10 mouse cellular contexts compared by ENCODE assay signal in genomic region chr2:30474776-30475175, GRCm38 (mm10). TPM values are rescaled to one million over a fixed set of nuclear protein-coding genes. Genes with fewer than 3 reads are reported as not detected.
A peak's percentile ranks its signal among the peaks of the same experiment; 100 is the strongest.
DNase-seq lines count a peak whose midpoint lies in the region; ATAC-seq and TF ChIP-seq lines count a peak whose summit lies in the region.
"Had no signal": no experiment of that assay in that cellular context is flagged by ENCODE, and none has a peak within 500 bp of the region (broad histone marks: within the 10 kb centered on the region; RNA-seq: fewer than 3 reads in every experiment).

No protein-coding gene starts in this region.

- intact Hi-C loops in heart, adult 2 months (cut with DNase I) = loop anchor here (2.0 kb wide), 1 partner anchor 114 kb away; no protein-coding TSS in a partner anchor

- no peak overlapping the region for H3K27ac ChIP-seq in heart, embryonic 16.5 days (ENCODE audit: low read length)
- H3K27ac ChIP-seq in heart, adult 2 months = no peak overlapping the region
- H3K27ac ChIP-seq in embryonic facial prominence, embryonic 12.5 days = no peak overlapping the region
- H3K27ac ChIP-seq in intestine, embryonic 15.5 days = no peak overlapping the region
- no peak overlapping the region for H3K27ac ChIP-seq in midbrain, postnatal 0 days (ENCODE audit: low read depth, low read length)

- TF ChIP-seq CTCF in heart, adult 2 months (IDR thresholded peaks at IDR 0.05) = no peak
- TF ChIP-seq CTCF in midbrain, postnatal 0 days (IDR thresholded peaks at IDR 0.05) = no peak

- H3K4me2 ChIP-seq in heart, embryonic 16.5 days (ENCODE audit: low read depth, low read length) = peak overlapping the region; percentile 99
- H3K4me2 ChIP-seq in embryonic facial prominence, embryonic 12.5 days (replicated peaks) = peak overlapping the region; percentile 98
- peak overlapping the region; percentile 85 for H3K4me2 ChIP-seq in intestine, embryonic 15.5 days (replicated peaks)
- peak overlapping the region; percentile 98 for H3K4me2 ChIP-seq in midbrain, postnatal 0 days (ENCODE audit: low read depth, low read length, poor library complexity, severe bottlenecking)

- no peaks in the 10 kb centered on the region for H3K9me3 ChIP-seq in heart, embryonic 16.5 days (replicated peaks; ENCODE audit: control insufficient read depth, low read length)
- no peaks in the 10 kb centered on the region for H3K9me3 ChIP-seq in embryonic facial prominence, embryonic 12.5 days
- H3K9me3 ChIP-seq in intestine, embryonic 15.5 days = no peaks in the 10 kb centered on the region
- H3K9me3 ChIP-seq in midbrain, postnatal 0 days (ENCODE audit: low read length) = no peaks in the 10 kb centered on the region
- H3K9me3 ChIP-seq: megakaryocyte, embryonic 14.5 days had no signal

- no peak for TF ChIP-seq POLR2A in heart, adult 2 months (IDR thresholded peaks at IDR 0.05; ENCODE audit: insufficient read depth, low read depth, low read length)

- peak overlapping the region; percentile 68 for H3K4me3 ChIP-seq in heart, embryonic 16.5 days (ENCODE audit: low read length)
- no peak overlapping the region for H3K4me3 ChIP-seq in heart, adult 2 months
- H3K4me3 ChIP-seq in embryonic facial prominence, embryonic 12.5 days = peak overlapping the region; percentile 97
- peak overlapping the region; percentile 85 for H3K4me3 ChIP-seq in intestine, embryonic 15.5 days (replicated peaks)
- H3K4me3 ChIP-seq in midbrain, postnatal 0 days (ENCODE audit: low read depth, low read length) = peak overlapping the region; percentile 87
- H3K4me3 ChIP-seq: erythroblast, embryonic 14.5 days had no signal

- no peak for TF ChIP-seq EP300 in heart, adult 2 months (IDR thresholded peaks at IDR 0.05; ENCODE audit: insufficient read depth, low read depth, low read length)

- no peaks in the 10 kb centered on the region for H3K36me3 ChIP-seq in heart, embryonic 16.5 days (ENCODE audit: control insufficient read depth, insufficient read depth)
- H3K36me3 ChIP-seq in heart, adult 2 months (ENCODE audit: control insufficient read depth, insufficient read depth, low read length) = no peaks in the 10 kb centered on the region
- no peaks in the 10 kb centered on the region for H3K36me3 ChIP-seq in embryonic facial prominence, embryonic 12.5 days
- H3K36me3 ChIP-seq in intestine, embryonic 15.5 days = no peaks in the 10 kb centered on the region
- H3K36me3 ChIP-seq in midbrain, postnatal 0 days (ENCODE audit: insufficient read depth, low read length) = no peaks in the 10 kb centered on the region

- H3K79me2 ChIP-seq in heart, adult 2 months (replicated peaks; ENCODE audit: control insufficient read depth, insufficient read depth, low read length) = no peaks in the 10 kb centered on the region

- H3K27me3 ChIP-seq in heart, embryonic 16.5 days (ENCODE audit: control insufficient read depth, insufficient read depth, low read length) = peaks cover 2% of the 10 kb centered on the region; the same call in 1 of the 2 replicates
- no peaks in the 10 kb centered on the region for H3K27me3 ChIP-seq in heart, adult 2 months (ENCODE audit: control insufficient read depth, insufficient read depth, low read length)
- H3K27me3 ChIP-seq in embryonic facial prominence, embryonic 12.5 days = no peaks in the 10 kb centered on the region
- no peaks in the 10 kb centered on the region for H3K27me3 ChIP-seq in intestine, embryonic 15.5 days (replicated peaks)
- H3K27me3 ChIP-seq in midbrain, postnatal 0 days (ENCODE audit: insufficient read depth, low read length) = no peaks in the 10 kb centered on the region

- no peak for DNase-seq in heart, adult 2 months
- no peak for DNase-seq in midbrain, postnatal 0 days (ENCODE audit: low spot score)
- no peak for DNase-seq in embryo, embryonic 10 days (ENCODE audit: low spot score)
- no peak for DNase-seq in right cerebral cortex, postnatal 10 days (ENCODE audit: low spot score in 2 of 2)
- no peak for DNase-seq in layer of hippocampus, adult 9-10 months (ENCODE audit: low spot score)

- peaks cover 13% of the 10 kb centered on the region for H3K4me1 ChIP-seq in heart, embryonic 16.5 days (ENCODE audit: control insufficient read depth, insufficient read depth, low read length)
- peaks cover 2% of the 10 kb centered on the region; the same call in 1 of the 2 replicates for H3K4me1 ChIP-seq in heart, adult 2 months (ENCODE audit: control insufficient read depth, insufficient read depth, low read length)
- H3K4me1 ChIP-seq in embryonic facial prominence, embryonic 12.5 days = peaks cover 13% of the 10 kb centered on the region
- H3K4me1 ChIP-seq in intestine, embryonic 15.5 days (replicated peaks) = peaks cover 22% of the 10 kb centered on the region
- peaks cover 8% of the 10 kb centered on the region; the same call in 1 of the 2 replicates for H3K4me1 ChIP-seq in midbrain, postnatal 0 days (ENCODE audit: insufficient read depth, low read length)

- peak overlapping the region; percentile 66 for H3K9ac ChIP-seq in heart, embryonic 16.5 days (ENCODE audit: low read length)
- H3K9ac ChIP-seq in heart, adult 2 months (ENCODE audit: low read depth, low read length) = no peak overlapping the region
- H3K9ac ChIP-seq in embryonic facial prominence, embryonic 12.5 days = peak overlapping the region; percentile 41; the same call in 1 of the 2 replicates
- H3K9ac ChIP-seq in intestine, embryonic 15.5 days = peak overlapping the region; percentile 45
- H3K9ac ChIP-seq in midbrain, postnatal 0 days (replicated peaks; ENCODE audit: low read length, poor library complexity, severe bottlenecking) = no peak overlapping the region

- WGBS in heart, embryonic 16.5 days = 43% methylated on average over 4 of the region's 4 CpGs
- WGBS in heart, adult 2 months = 64% methylated on average over 4 of the region's 4 CpGs
- WGBS in embryonic facial prominence, embryonic 12.5 days = 19% methylated on average over 4 of the region's 4 CpGs
- WGBS in intestine, embryonic 15.5 days = 40% methylated on average over 4 of the region's 4 CpGs
- 26% methylated on average over 4 of the region's 4 CpGs for WGBS in midbrain, postnatal 0 days

- ATAC-seq in heart, embryonic 16.5 days (replicated peaks; ENCODE audit: extremely low read depth, insufficient read depth, low FRiP score) = no peak
- ATAC-seq in embryonic facial prominence, embryonic 12.5 days (ENCODE audit: insufficient number of reproducible peaks, insufficient read depth, low FRiP score, low TSS enrichment) = no peak
- ATAC-seq in intestine, embryonic 15.5 days = no peak
- no peak for ATAC-seq in midbrain, postnatal 0 days (ENCODE audit: low FRiP score)

RNA-seq across cellular contexts. Expression of gene Ier5l, which starts 0.8 kb away (rescaled TPM):
- 0.72 and 0.85 TPM in 2 replicates for polyA plus RNA-seq in heart, embryonic 16.5 days (2015; fragmentation: Nextera tagmentation; extraction: Ambion mirVana)
- 1 to 10 TPM; 2.8 to 3.0 TPM for total RNA-seq in heart, adult 2 months (2021)
- 3.4 and 5.6 TPM in 2 replicates for polyA plus RNA-seq in heart, adult 2 months (2012; rRNA removed)
- polyA plus RNA-seq in embryonic facial prominence, embryonic 12.5 days (2016; fragmentation: Nextera tagmentation; extraction: Ambion mirVana) = 4.2 and 4.5 TPM in 2 replicates
- 1.3 and 1.6 TPM in 2 replicates for polyA plus RNA-seq in intestine, embryonic 15.5 days (2015; fragmentation: Nextera tagmentation; extraction: Ambion mirVana)
- total RNA-seq in midbrain, postnatal 0 days (2014; rRNA removed) = 23.6 and 28.2 TPM in 2 replicates
- polyA plus RNA-seq in midbrain, postnatal 0 days (2015; fragmentation: Nextera tagmentation; extraction: Ambion mirVana) = 2.6 and 3.2 TPM in 2 replicates

RNA-seq across cellular contexts. Expression of gene Ptpa, which starts 58.9 kb away (rescaled TPM):
- 125 and 126 TPM in 2 replicates for polyA plus RNA-seq in heart, embryonic 16.5 days (2015; fragmentation: Nextera tagmentation; extraction: Ambion mirVana)
- total RNA-seq in heart, adult 2 months (2021) = 10 to 100 TPM; 82.7 to 91.2 TPM
- polyA plus RNA-seq in heart, adult 2 months (2012; rRNA removed) = 88.7 and 107 TPM in 2 replicates
- 140 and 145 TPM in 2 replicates for polyA plus RNA-seq in embryonic facial prominence, embryonic 12.5 days (2016; fragmentation: Nextera tagmentation; extraction: Ambion mirVana)
- 117 and 120 TPM in 2 replicates for polyA plus RNA-seq in intestine, embryonic 15.5 days (2015; fragmentation: Nextera tagmentation; extraction: Ambion mirVana)
- 139 and 147 TPM in 2 replicates for total RNA-seq in midbrain, postnatal 0 days (2014; rRNA removed)
- polyA plus RNA-seq in midbrain, postnatal 0 days (2015; fragmentation: Nextera tagmentation; extraction: Ambion mirVana) = 138 and 141 TPM in 2 replicates

RNA-seq across cellular contexts. Expression of gene Crat, which starts 59.2 kb away (rescaled TPM):
- polyA plus RNA-seq in heart, embryonic 16.5 days (2015; fragmentation: Nextera tagmentation; extraction: Ambion mirVana) = 164 and 169 TPM in 2 replicates
- 100 to 1,000 TPM; 452 to 542 TPM for total RNA-seq in heart, adult 2 months (2021)
- 695 and 713 TPM in 2 replicates for polyA plus RNA-seq in heart, adult 2 months (2012; rRNA removed)
- polyA plus RNA-seq in embryonic facial prominence, embryonic 12.5 days (2016; fragmentation: Nextera tagmentation; extraction: Ambion mirVana) = 23.8 and 26.9 TPM in 2 replicates
- 19.6 and 19.8 TPM in 2 replicates for polyA plus RNA-seq in intestine, embryonic 15.5 days (2015; fragmentation: Nextera tagmentation; extraction: Ambion mirVana)
- total RNA-seq in midbrain, postnatal 0 days (2014; rRNA removed) = 32.6 and 38.0 TPM in 2 replicates
- 24.9 and 27.4 TPM in 2 replicates for polyA plus RNA-seq in midbrain, postnatal 0 days (2015; fragmentation: Nextera tagmentation; extraction: Ambion mirVana)

Comparison
In these comparisons a context has a peak if more than half of its experiments do, and no peak if none do; other contexts are left out.
1. H3K9ac ChIP-seq: peak in heart, embryonic 16.5 days (single experiment), embryonic facial prominence, embryonic 12.5 days (single experiment) and intestine, embryonic 15.5 days (single experiment); none in heart, adult 2 months (single experiment) and midbrain, postnatal 0 days (single experiment).
2. Peak in every context shown above with its lines, with median percentiles within 50 percentile points of each other: H3K4me2 ChIP-seq.